Mouse (Mus musculus): ENCODE measurements around the gene Nkx2-1. TPM values are rescaled to one million over a fixed set of nuclear protein-coding genes. Genes with fewer than 3 reads are reported as not detected.

The Nkx2-1 gene
- not detected for polyA plus RNA-seq (2014; fragmentation: Illumina TruSeq; extraction: RNeasy Lipid Tissue Mini Kit (QIAGEN cat#74804))

GRCm38 (mm10) chr12:56536884-56537265 lies at the start of gene Nkx2-1:
Nkx2-1 (minus strand) TSS chr12:56536908.

Other genes with a start within 250 kb of the Nkx2-1 start
- 42.7 TPM for gene Mbip, start 191.0 kb downstream of the Nkx2-1 start, polyA plus RNA-seq (2014; fragmentation: Illumina TruSeq; extraction: RNeasy Lipid Tissue Mini Kit (QIAGEN cat#74804))
- gene Nkx2-9, start 76.4 kb upstream of the Nkx2-1 start, polyA plus RNA-seq (2014; fragmentation: Illumina TruSeq; extraction: RNeasy Lipid Tissue Mini Kit (QIAGEN cat#74804)): not detected
- not detected for gene Pax9, start 154.9 kb upstream of the Nkx2-1 start, polyA plus RNA-seq (2014; fragmentation: Illumina TruSeq; extraction: RNeasy Lipid Tissue Mini Kit (QIAGEN cat#74804))

All from ovary, adult 10 weeks (tissue).